Mouse (Mus musculus): ENCODE measurements at regions not wholly inside any gene's neighbourhood (a gene's known extent, or its start where the extent isn't known, plus 50 kb on each side); places are given as distances from the start of the nearest gene placed in this dataset.

DNA sequence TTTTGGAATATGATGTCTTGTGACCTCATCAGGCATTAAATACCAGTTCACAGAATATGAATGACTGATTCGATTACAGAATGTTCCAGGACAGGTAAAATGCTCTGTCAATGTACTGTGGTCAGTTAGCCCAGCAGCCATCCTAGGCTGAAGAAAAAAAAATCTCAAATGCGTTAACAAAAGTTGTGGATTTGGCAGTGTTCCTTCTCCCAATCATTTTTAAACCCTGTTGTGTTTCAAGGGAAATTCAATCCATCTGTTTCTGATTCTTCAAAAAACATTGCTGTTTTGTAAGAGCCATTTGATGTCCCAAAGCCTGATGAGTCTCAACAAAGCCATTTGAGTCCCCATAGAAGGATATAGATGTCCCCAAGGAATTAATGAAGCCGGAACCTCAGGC is 280.7 kb upstream of the Paip1 start:
- ATAC-seq (replicated peaks; ENCODE audit: low FRiP score, low TSS enrichment, low read depth) (no peak), DNase-seq (ENCODE audit: low spot score) (no peak)
- 91% methylated on average over 3 of the region's 3 CpGs for WGBS
- no peak overlapping the region for H3K27ac ChIP-seq (ENCODE audit: low read depth)
- H3K4me1 ChIP-seq (replicated peaks; ENCODE audit: control insufficient read depth, insufficient read depth, low read length): no peaks in the 10 kb centered on the region
- H3K4me3 ChIP-seq (ENCODE audit: low read depth, low read length): no peak overlapping the region
- no peaks in the 10 kb centered on the region for H3K27me3 ChIP-seq (replicated peaks; ENCODE audit: control insufficient read depth, insufficient read depth, low read length)
- H3K4me2 ChIP-seq (ENCODE audit: low read length): no peak overlapping the region
- no peaks in the 10 kb centered on the region for H3K36me3 ChIP-seq (ENCODE audit: control insufficient read depth, insufficient read depth, low read length)
- no peaks in the 10 kb centered on the region for H3K9me3 ChIP-seq (ENCODE audit: control insufficient read depth, low read length)
- no peak overlapping the region for H3K9ac ChIP-seq (ENCODE audit: low read length)

DNA sequence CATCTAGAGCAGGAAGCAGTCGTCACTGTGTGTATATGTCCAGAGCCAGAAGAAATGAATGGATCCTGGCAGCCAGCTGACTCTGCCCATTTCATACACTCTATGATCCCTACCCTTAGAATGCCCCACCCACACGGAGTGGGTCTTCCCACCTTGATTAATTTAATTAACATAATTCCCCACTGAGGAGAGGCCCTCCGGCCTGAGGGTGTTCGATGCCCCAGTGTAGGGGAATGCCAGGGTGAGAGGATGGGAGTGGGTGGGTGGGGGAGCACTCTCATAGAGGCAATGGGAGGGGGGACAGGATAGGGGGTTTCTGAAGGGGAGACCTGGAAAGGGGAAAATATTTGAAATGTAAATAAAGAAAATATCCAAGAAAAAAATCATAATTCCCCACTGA is 279.3 kb upstream of the Paip1 start:
- DNase-seq (ENCODE audit: low spot score) (no peak), ATAC-seq (replicated peaks; ENCODE audit: low FRiP score, low TSS enrichment, low read depth) (0 out of 2 replicates have a peak, but pooled peaks have one; percentile 19)
- Histone ChIP-seq H3K4me3 (ENCODE audit: low read depth, low read length) (no peak overlapping the region), H3K9ac (ENCODE audit: low read length) (no peak overlapping the region), H3K9me3 (ENCODE audit: control insufficient read depth, low read length) (no peaks in the 10 kb centered on the region), H3K27ac (ENCODE audit: low read depth) (no peak overlapping the region), H3K27me3 (replicated peaks; ENCODE audit: control insufficient read depth, insufficient read depth, low read length) (no peaks in the 10 kb centered on the region), H3K4me2 (ENCODE audit: low read length) (no peak overlapping the region), H3K36me3 (ENCODE audit: control insufficient read depth, insufficient read depth, low read length) (no peaks in the 10 kb centered on the region), H3K4me1 (replicated peaks; ENCODE audit: control insufficient read depth, insufficient read depth, low read length) (no peaks in the 10 kb centered on the region)
- WGBS: 83% methylated on average over 4 of the region's 4 CpGs

DNA sequence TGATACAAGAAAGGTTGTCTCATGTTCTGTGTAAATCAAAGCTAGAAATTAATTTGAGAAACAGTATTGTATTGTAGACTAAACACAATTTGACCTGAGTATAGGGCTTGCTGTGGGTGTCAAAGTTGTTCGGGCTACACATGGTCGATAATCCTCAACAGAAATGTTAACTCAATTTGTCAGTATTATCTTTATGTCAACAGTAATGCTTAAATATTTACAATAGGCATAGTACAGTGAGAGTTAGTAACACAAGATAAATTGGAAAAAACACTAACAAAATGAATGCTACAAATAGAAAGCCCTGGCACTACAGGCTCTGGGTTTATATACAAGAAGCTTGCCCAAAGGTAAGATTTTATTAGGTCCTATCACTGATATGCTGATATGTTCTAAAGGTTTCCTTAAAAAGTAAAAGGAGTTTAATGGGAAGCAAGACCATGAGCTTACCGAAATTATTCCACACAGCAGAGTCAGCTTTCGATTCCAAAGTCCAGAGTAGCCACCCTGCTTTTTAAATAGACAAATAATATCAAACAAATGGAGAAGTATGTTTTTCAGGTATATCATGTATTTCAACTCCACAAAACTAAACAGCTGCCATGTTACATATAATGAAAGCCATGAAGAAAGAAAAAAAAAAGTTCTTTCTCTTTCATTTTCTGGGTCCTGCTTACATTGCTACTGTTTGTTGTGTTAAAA is 277.4 kb upstream of the Paip1 start:
- no peaks in the 10 kb centered on the region for H3K9me3 ChIP-seq (ENCODE audit: control insufficient read depth, low read length)
- H3K9ac ChIP-seq (ENCODE audit: low read length): no peak overlapping the region
- 40% methylated on average over 4 of the region's 4 CpGs for WGBS
- no peak for DNase-seq (ENCODE audit: low spot score)
- H3K27ac ChIP-seq (ENCODE audit: low read depth): no peak overlapping the region
- H3K4me2 ChIP-seq (ENCODE audit: low read length): no peak overlapping the region
- no peaks in the 10 kb centered on the region for H3K27me3 ChIP-seq (replicated peaks; ENCODE audit: control insufficient read depth, insufficient read depth, low read length)
- no peak for ATAC-seq (replicated peaks; ENCODE audit: low FRiP score, low TSS enrichment, low read depth)
- no peak overlapping the region for H3K4me3 ChIP-seq (ENCODE audit: low read depth, low read length)
- H3K4me1 ChIP-seq (replicated peaks; ENCODE audit: control insufficient read depth, insufficient read depth, low read length): no peaks in the 10 kb centered on the region
- H3K36me3 ChIP-seq (ENCODE audit: control insufficient read depth, insufficient read depth, low read length): no peaks in the 10 kb centered on the region

DNA sequence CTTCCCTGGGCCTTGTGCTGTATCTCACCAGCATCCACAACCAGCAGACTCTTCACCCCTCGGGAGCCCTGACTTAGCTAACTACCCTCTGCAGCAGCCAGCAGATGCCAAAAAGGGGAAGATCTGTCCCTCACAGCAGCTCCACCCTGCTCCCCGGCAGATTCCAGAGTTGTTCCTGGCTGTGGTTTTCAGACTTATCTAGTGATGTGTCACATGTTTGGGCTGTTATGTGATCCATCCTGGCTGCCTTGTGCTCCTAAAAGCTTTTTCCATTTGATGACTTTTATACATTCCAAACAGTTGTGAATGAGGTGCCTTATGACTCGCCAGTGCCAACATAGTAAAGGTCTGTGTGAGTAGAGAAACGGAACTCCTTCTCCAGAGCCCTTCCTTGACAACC is 250.6 kb upstream of the Paip1 start:
- ATAC-seq (replicated peaks; ENCODE audit: low FRiP score, low TSS enrichment, low read depth) (no peak), DNase-seq (ENCODE audit: low spot score) (no peak)
- H3K36me3 ChIP-seq (ENCODE audit: control insufficient read depth, insufficient read depth, low read length): no peaks in the 10 kb centered on the region
- no peaks in the 10 kb centered on the region for H3K9me3 ChIP-seq (ENCODE audit: control insufficient read depth, low read length)
- H3K27me3 ChIP-seq (replicated peaks; ENCODE audit: control insufficient read depth, insufficient read depth, low read length): no peaks in the 10 kb centered on the region
- no peak overlapping the region for H3K9ac ChIP-seq (ENCODE audit: low read length)
- no peak overlapping the region for H3K27ac ChIP-seq (ENCODE audit: low read depth)
- no peak overlapping the region for H3K4me3 ChIP-seq (ENCODE audit: low read depth, low read length)
- 64% methylated on average over 4 of the region's 4 CpGs for WGBS
- H3K4me1 ChIP-seq (replicated peaks; ENCODE audit: control insufficient read depth, insufficient read depth, low read length): no peaks in the 10 kb centered on the region
- H3K4me2 ChIP-seq (ENCODE audit: low read length): no peak overlapping the region

DNA sequence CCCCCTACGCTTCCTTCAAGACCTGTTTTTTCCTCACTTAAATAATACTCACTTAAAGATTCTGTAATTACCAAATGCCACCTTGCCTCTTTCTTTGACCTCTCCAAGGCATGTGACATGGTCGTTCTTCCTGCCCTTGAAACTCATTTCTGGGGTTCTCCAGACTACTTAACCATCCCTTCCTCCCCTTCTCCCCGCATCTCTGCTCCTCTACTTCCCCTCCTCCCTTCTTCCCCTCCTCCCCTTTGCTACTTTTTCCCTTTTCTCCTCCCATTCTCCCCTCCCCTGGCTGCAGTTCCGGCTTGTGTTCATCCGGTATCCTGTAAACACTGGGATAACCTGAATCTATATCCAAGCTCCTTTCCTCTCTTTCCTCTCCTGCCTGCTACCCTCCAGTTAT is 250.2 kb upstream of the Paip1 start:
- H3K4me1 ChIP-seq (replicated peaks; ENCODE audit: control insufficient read depth, insufficient read depth, low read length): no peaks in the 10 kb centered on the region
- H3K27me3 ChIP-seq (replicated peaks; ENCODE audit: control insufficient read depth, insufficient read depth, low read length): no peaks in the 10 kb centered on the region
- H3K27ac ChIP-seq (ENCODE audit: low read depth): no peak overlapping the region
- H3K36me3 ChIP-seq (ENCODE audit: control insufficient read depth, insufficient read depth, low read length): no peaks in the 10 kb centered on the region
- H3K4me3 ChIP-seq (ENCODE audit: low read depth, low read length): no peak overlapping the region
- no peak overlapping the region for H3K4me2 ChIP-seq (ENCODE audit: low read length)
- ATAC-seq (replicated peaks; ENCODE audit: low FRiP score, low TSS enrichment, low read depth): no peak
- H3K9ac ChIP-seq (ENCODE audit: low read length): no peak overlapping the region
- H3K9me3 ChIP-seq (ENCODE audit: control insufficient read depth, low read length): no peaks in the 10 kb centered on the region
- 63% methylated on average over 5 of the region's 5 CpGs for WGBS
- DNase-seq (ENCODE audit: low spot score): no peak

DNA sequence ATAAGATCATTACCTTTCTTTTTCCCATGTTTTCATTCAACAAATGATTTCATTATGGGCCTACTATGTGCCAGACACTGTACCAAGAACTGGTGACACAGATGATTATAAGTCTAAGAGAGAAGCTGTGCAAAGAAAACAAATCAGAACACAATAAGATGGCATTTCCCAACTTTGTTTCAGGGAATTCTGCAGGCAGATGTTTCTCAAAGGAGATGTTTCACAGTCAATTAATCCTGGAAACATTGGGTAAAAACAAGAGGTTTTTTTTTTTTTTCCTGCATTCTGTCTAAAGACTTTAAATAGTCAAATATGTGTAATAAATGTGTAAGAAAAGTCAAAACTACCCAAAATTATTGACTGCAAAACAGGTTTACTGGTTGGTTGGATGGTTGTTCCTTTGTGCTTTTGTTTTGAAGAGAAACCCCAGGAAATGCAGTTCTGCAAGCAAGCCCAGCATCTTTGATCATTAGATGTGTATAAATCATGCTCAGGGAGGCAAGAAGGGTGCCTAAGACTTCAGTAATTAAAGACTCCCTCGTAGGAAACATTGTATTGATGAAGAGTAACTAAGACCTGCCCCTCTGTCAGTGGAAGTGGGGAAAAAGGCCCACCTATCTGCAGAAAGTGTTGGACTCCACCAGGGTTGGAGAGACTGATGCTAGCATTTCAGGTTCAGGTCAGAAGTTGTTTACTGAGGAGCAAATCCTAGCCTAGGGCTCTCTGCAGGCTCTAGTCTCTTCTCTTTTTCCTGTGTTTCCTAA is 249.1 kb upstream of the Paip1 start:
- Histone ChIP-seq H3K4me2 (ENCODE audit: low read length) (no peak overlapping the region), H3K27ac (ENCODE audit: low read depth) (no peak overlapping the region), H3K9ac (ENCODE audit: low read length) (no peak overlapping the region), H3K9me3 (ENCODE audit: control insufficient read depth, low read length) (no peaks in the 10 kb centered on the region), H3K4me3 (ENCODE audit: low read depth, low read length) (no peak overlapping the region), H3K27me3 (replicated peaks; ENCODE audit: control insufficient read depth, insufficient read depth, low read length) (no peaks in the 10 kb centered on the region), H3K36me3 (ENCODE audit: control insufficient read depth, insufficient read depth, low read length) (no peaks in the 10 kb centered on the region), H3K4me1 (replicated peaks; ENCODE audit: control insufficient read depth, insufficient read depth, low read length) (no peaks in the 10 kb centered on the region)
- DNase-seq (ENCODE audit: low spot score) (no peak), ATAC-seq (replicated peaks; ENCODE audit: low FRiP score, low TSS enrichment, low read depth) (no peak)
- 35% methylated on average over 1 of the region's 1 CpGs for WGBS

DNA sequence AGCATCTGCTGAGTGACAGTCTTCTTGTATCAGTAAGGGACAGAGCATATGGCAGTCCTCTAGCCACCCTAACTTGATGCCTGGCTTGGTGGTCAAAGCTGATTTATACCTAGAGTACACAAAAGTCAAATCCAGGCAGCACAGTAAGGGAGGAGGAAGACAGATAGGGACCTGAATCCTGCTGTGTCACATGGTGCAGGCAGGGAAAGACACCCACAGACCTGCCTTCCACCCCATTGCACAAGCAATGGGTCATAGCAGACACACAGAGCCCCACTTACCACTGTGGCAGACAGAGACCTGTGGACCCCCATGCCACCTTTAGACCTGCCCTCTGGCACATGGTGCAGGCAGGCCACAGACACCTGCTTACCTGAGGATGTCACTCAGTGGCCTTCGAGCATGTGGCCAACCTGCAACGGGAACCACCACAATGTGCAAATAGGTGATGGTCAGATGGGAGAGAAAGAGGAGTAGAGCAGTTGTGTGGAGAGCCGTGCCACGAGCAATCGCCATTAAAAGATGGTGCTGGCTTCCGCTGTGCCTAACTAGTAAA is 244.0 kb upstream of the Paip1 start:
- H3K9ac ChIP-seq (ENCODE audit: low read length): no peak overlapping the region
- no peak overlapping the region for H3K4me3 ChIP-seq (ENCODE audit: low read depth, low read length)
- H3K4me1 ChIP-seq (replicated peaks; ENCODE audit: control insufficient read depth, insufficient read depth, low read length): no peaks in the 10 kb centered on the region
- no peak overlapping the region for H3K4me2 ChIP-seq (ENCODE audit: low read length)
- H3K36me3 ChIP-seq (ENCODE audit: control insufficient read depth, insufficient read depth, low read length): no peaks in the 10 kb centered on the region
- DNase-seq (ENCODE audit: low spot score) (no peak), ATAC-seq (replicated peaks; ENCODE audit: low FRiP score, low TSS enrichment, low read depth) (no peak)
- WGBS: 98% methylated on average over 6 of the region's 6 CpGs
- H3K27ac ChIP-seq (ENCODE audit: low read depth): no peak overlapping the region
- H3K27me3 ChIP-seq (replicated peaks; ENCODE audit: control insufficient read depth, insufficient read depth, low read length): no peaks in the 10 kb centered on the region
- no peaks in the 10 kb centered on the region for H3K9me3 ChIP-seq (ENCODE audit: control insufficient read depth, low read length)

DNA sequence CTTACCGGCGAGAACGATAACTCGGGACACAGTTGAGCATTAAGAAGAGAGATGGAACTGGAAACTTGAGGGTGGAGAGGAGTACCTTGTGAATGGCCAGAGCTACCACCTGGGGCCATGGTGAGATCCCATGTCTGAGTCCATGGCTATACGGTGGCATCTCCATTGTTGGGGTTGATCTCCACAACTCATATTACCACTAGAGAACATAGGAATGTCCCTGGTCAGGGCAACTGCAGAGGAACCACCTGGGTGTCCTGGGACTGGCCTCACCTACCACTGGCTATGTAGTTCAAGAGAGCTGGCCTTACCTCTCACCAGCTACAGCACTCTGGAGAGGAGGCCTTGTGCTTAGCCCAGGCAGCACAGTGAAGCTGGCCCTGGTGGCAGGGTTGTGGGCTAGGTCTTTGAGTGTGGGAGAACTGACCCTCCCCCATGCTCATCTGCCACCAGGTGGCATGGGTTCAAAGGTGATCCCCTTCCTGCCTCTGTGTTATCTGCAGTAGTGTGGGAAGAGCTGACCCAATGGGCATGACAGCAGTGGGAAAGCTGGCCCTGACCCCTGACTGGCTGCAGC is 242.7 kb upstream of the Paip1 start:
- Histone ChIP-seq H3K9me3 (ENCODE audit: control insufficient read depth, low read length) (no peaks in the 10 kb centered on the region), H3K9ac (ENCODE audit: low read length) (no peak overlapping the region), H3K27me3 (replicated peaks; ENCODE audit: control insufficient read depth, insufficient read depth, low read length) (no peaks in the 10 kb centered on the region), H3K27ac (ENCODE audit: low read depth) (no peak overlapping the region), H3K4me1 (replicated peaks; ENCODE audit: control insufficient read depth, insufficient read depth, low read length) (no peaks in the 10 kb centered on the region), H3K4me2 (ENCODE audit: low read length) (no peak overlapping the region), H3K36me3 (ENCODE audit: control insufficient read depth, insufficient read depth, low read length) (no peaks in the 10 kb centered on the region), H3K4me3 (ENCODE audit: low read depth, low read length) (no peak overlapping the region)
- 0 out of 2 replicates have a peak, but pooled peaks have one; percentile 15 for ATAC-seq (replicated peaks; ENCODE audit: low FRiP score, low TSS enrichment, low read depth)
- 97% methylated on average over 5 of the region's 5 CpGs for WGBS
- DNase-seq (ENCODE audit: low spot score): no peak

Data from intestine, embryonic 14.5 days (tissue).